Comparison of ENCODE assay signal across 34 mouse cellular contexts in the genomic region with DNA sequence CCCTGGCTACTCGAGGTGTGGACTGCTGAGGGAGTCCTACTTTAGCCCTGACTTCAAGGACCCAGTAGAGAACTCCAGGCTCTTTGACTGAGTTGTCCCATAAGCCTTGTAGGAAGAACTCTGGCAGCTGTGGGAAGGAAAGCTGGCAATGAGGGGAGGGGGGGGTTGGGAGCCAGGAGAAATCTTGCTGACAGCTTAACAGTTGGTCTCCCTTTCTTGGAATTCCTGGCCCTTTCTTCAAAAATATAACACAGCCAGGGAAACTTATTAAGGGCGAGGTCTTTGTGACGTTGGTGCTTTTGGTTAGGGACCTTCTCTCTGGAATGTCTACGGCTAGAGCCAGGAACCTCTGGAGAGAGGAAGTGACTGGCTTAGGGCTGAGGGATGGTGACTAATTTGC. TPM values are rescaled to one million over a fixed set of nuclear protein-coding genes. Genes with fewer than 3 reads are reported as not detected.
DNase-seq lines count a peak whose midpoint lies in the region; ATAC-seq and TF ChIP-seq lines count a peak whose summit lies in the region.
"Had no signal": no experiment of that assay in that cellular context is flagged by ENCODE, and none has a peak within 500 bp of the region (broad histone marks: within the 10 kb centered on the region; RNA-seq: fewer than 3 reads in every experiment).

No protein-coding gene starts in this region.

- H3K27ac ChIP-seq in lung, embryonic 14.5 days (ENCODE audit: low read depth): no peak overlapping the region
- H3K27ac ChIP-seq in embryonic facial prominence, embryonic 14.5 days (replicated peaks; ENCODE audit: low read depth, low read length): 0 out of 2 replicates have a peak overlapping the region, but pooled peaks have one; percentile 15
- peak overlapping the region; percentile 68 for H3K27ac ChIP-seq in limb, embryonic 11.5 days (replicated peaks; ENCODE audit: low read depth, low read length)
- no peak overlapping the region for H3K27ac ChIP-seq in midbrain, postnatal 0 days (ENCODE audit: low read depth, low read length)
- H3K27ac ChIP-seq in intestine, postnatal 0 days (ENCODE audit: low read depth, low read length): no peak overlapping the region
- H3K27ac ChIP-seq: forebrain, embryonic 10.5 days; forebrain, embryonic 15.5 days; gastrocnemius, adult 2 months; heart, adult 2 months; hindbrain, embryonic 13.5 days; kidney, embryonic 15.5 days; liver, embryonic 13.5 days; macrophage; midbrain, embryonic 15.5 days had no signal

- H3K4me3 ChIP-seq in lung, embryonic 14.5 days (ENCODE audit: low read depth, low read length): no peak overlapping the region
- no peak overlapping the region for H3K4me3 ChIP-seq in embryonic facial prominence, embryonic 14.5 days (ENCODE audit: low read depth, low read length)
- H3K4me3 ChIP-seq in limb, embryonic 11.5 days (ENCODE audit: low read depth, low read length): no peak overlapping the region
- H3K4me3 ChIP-seq in midbrain, postnatal 0 days (ENCODE audit: low read depth, low read length): no peak overlapping the region
- no peak overlapping the region for H3K4me3 ChIP-seq in intestine, postnatal 0 days (ENCODE audit: low read depth, low read length)
- H3K4me3 ChIP-seq: forebrain, embryonic 10.5 days; forebrain, embryonic 15.5 days; gastrocnemius, adult 2 months; heart, adult 2 months; heart, embryonic 12.5 days; hindbrain, embryonic 13.5 days; kidney, embryonic 15.5 days; liver, embryonic 13.5 days; midbrain, embryonic 15.5 days had no signal

- H3K9me3 ChIP-seq in lung, embryonic 14.5 days (ENCODE audit: low read depth, low read length): no peaks in the 10 kb centered on the region
- no peaks in the 10 kb centered on the region for H3K9me3 ChIP-seq in embryonic facial prominence, embryonic 14.5 days (ENCODE audit: control insufficient read depth, low read length)
- H3K9me3 ChIP-seq in limb, embryonic 11.5 days (ENCODE audit: control insufficient read depth, low read length): no peaks in the 10 kb centered on the region
- H3K9me3 ChIP-seq in midbrain, postnatal 0 days (ENCODE audit: low read length): no peaks in the 10 kb centered on the region
- H3K9me3 ChIP-seq in intestine, postnatal 0 days (ENCODE audit: control insufficient read depth): no peaks in the 10 kb centered on the region
- H3K9me3 ChIP-seq: forebrain, embryonic 10.5 days; forebrain, embryonic 15.5 days; hindbrain, embryonic 13.5 days; kidney, embryonic 15.5 days; liver, embryonic 13.5 days; midbrain, embryonic 15.5 days had no signal

- no peak for TF ChIP-seq CTCF in lung, embryonic 14.5 days (IDR thresholded peaks at IDR 0.05; ENCODE audit: low read depth)
- no peak for TF ChIP-seq CTCF in midbrain, postnatal 0 days (IDR thresholded peaks at IDR 0.05)
- TF ChIP-seq CTCF in intestine, postnatal 0 days (IDR thresholded peaks at IDR 0.05; ENCODE audit: low read depth): no peak

- no peak overlapping the region for H3K9ac ChIP-seq in lung, embryonic 14.5 days
- H3K9ac ChIP-seq in embryonic facial prominence, embryonic 14.5 days (ENCODE audit: low read depth, low read length): no peak overlapping the region
- H3K9ac ChIP-seq in limb, embryonic 11.5 days (ENCODE audit: low read length): no peak overlapping the region
- H3K9ac ChIP-seq in midbrain, postnatal 0 days (replicated peaks; ENCODE audit: low read length, poor library complexity, severe bottlenecking): no peak overlapping the region
- H3K9ac ChIP-seq in intestine, postnatal 0 days (ENCODE audit: low read depth, low read length): no peak overlapping the region
- H3K9ac ChIP-seq: forebrain, embryonic 15.5 days; heart, embryonic 12.5 days; hindbrain, embryonic 13.5 days; kidney, embryonic 15.5 days; liver, embryonic 13.5 days; midbrain, embryonic 15.5 days had no signal

- peak; percentile 8 for DNase-seq in lung, embryonic 14.5 days
- DNase-seq in lung, postnatal 25 days (ENCODE audit: low spot score): no peak
- DNase-seq in embryonic facial prominence, embryonic 14.5 days (ENCODE audit: low spot score): no peak
- no peak for DNase-seq in limb, embryonic 11.5 days (ENCODE audit: low spot score)
- DNase-seq in midbrain, postnatal 0 days (ENCODE audit: low spot score): no peak
- no peak for DNase-seq in gastrocnemius, postnatal 4 days (ENCODE audit: low spot score in 2 of 2)
- DNase-seq: adrenal gland, postnatal 10 days; cerebellum, adult 8-10 months; embryo, embryonic 11 days; gastrocnemius, adult 2 months; gastrocnemius, postnatal 36 days; heart, adult 2 months; heart, postnatal 4 days; kidney, postnatal 4 days; layer of hippocampus, postnatal 36 days; left cerebral cortex, postnatal 4 days; liver, embryonic 13.5 days; lung, adult 2 months; right cerebral cortex, postnatal 25 days; spleen, adult 18-20 months; thymus, postnatal 25 days had no signal

- ATAC-seq in lung, embryonic 14.5 days (ENCODE audit: insufficient read depth): no peak
- ATAC-seq in embryonic facial prominence, embryonic 14.5 days (ENCODE audit: low read depth): no peak
- no peak for ATAC-seq in limb, embryonic 11.5 days (ENCODE audit: insufficient number of reproducible peaks, low FRiP score, low TSS enrichment, low read depth)
- no peak for ATAC-seq in midbrain, postnatal 0 days (ENCODE audit: low FRiP score)
- no peak for ATAC-seq in intestine, postnatal 0 days
- ATAC-seq: forebrain, embryonic 15.5 days; intestine, embryonic 16.5 days; midbrain, embryonic 15.5 days had no signal

- H3K4me1 ChIP-seq in lung, embryonic 14.5 days (ENCODE audit: insufficient read depth): no peaks in the 10 kb centered on the region
- H3K4me1 ChIP-seq in embryonic facial prominence, embryonic 14.5 days (ENCODE audit: control insufficient read depth, insufficient read depth, low read length): peaks cover 7% of the 10 kb centered on the region; the same call in 1 of the 2 replicates
- H3K4me1 ChIP-seq in limb, embryonic 11.5 days (ENCODE audit: control insufficient read depth, insufficient read depth, low read length): peaks cover 32% of the 10 kb centered on the region
- H3K4me1 ChIP-seq in midbrain, postnatal 0 days (ENCODE audit: insufficient read depth, low read length): peaks cover 2% of the 10 kb centered on the region; the same call in 1 of the 2 replicates
- no peaks in the 10 kb centered on the region for H3K4me1 ChIP-seq in intestine, postnatal 0 days (replicated peaks; ENCODE audit: control insufficient read depth, insufficient read depth, low read length)
- H3K4me1 ChIP-seq: liver, embryonic 13.5 days; midbrain, embryonic 15.5 days had no signal

- 41% methylated on average over 4 of the region's 4 CpGs for WGBS in lung, embryonic 14.5 days
- 42% methylated on average over 4 of the region's 4 CpGs for WGBS in embryonic facial prominence, embryonic 14.5 days
- 38% methylated on average over 4 of the region's 4 CpGs for WGBS in limb, embryonic 11.5 days
- WGBS in midbrain, postnatal 0 days: 66% methylated on average over 4 of the region's 4 CpGs
- 70% methylated on average over 4 of the region's 4 CpGs for WGBS in intestine, postnatal 0 days

- no peak overlapping the region for H3K4me2 ChIP-seq in lung, embryonic 14.5 days
- H3K4me2 ChIP-seq in embryonic facial prominence, embryonic 14.5 days (ENCODE audit: low read depth, low read length): no peak overlapping the region
- H3K4me2 ChIP-seq in limb, embryonic 11.5 days (ENCODE audit: low read depth, severe bottlenecking): no peak overlapping the region; the same call in 1 of the 2 replicates
- no peak overlapping the region for H3K4me2 ChIP-seq in midbrain, postnatal 0 days (ENCODE audit: low read depth, low read length, poor library complexity, severe bottlenecking)
- no peak overlapping the region for H3K4me2 ChIP-seq in intestine, postnatal 0 days (replicated peaks; ENCODE audit: low read depth)
- H3K4me2 ChIP-seq: forebrain, embryonic 15.5 days; heart, embryonic 12.5 days; hindbrain, embryonic 13.5 days; kidney, embryonic 15.5 days; liver, embryonic 13.5 days; midbrain, embryonic 15.5 days had no signal

- no peaks in the 10 kb centered on the region for H3K36me3 ChIP-seq in lung, embryonic 14.5 days (ENCODE audit: insufficient read depth)
- no peaks in the 10 kb centered on the region for H3K36me3 ChIP-seq in embryonic facial prominence, embryonic 14.5 days (ENCODE audit: control insufficient read depth, insufficient read depth, low read length)
- no peaks in the 10 kb centered on the region for H3K36me3 ChIP-seq in limb, embryonic 11.5 days (ENCODE audit: control insufficient read depth, insufficient read depth, low read length)
- H3K36me3 ChIP-seq in midbrain, postnatal 0 days (ENCODE audit: insufficient read depth, low read length): no peaks in the 10 kb centered on the region
- no peaks in the 10 kb centered on the region for H3K36me3 ChIP-seq in intestine, postnatal 0 days (ENCODE audit: control insufficient read depth, insufficient read depth)
- H3K36me3 ChIP-seq: forebrain, embryonic 10.5 days; forebrain, embryonic 15.5 days; G1E; heart, embryonic 12.5 days; hindbrain, embryonic 13.5 days; kidney, embryonic 15.5 days; liver, embryonic 13.5 days; midbrain, embryonic 15.5 days had no signal

- H3K27me3 ChIP-seq in lung, embryonic 14.5 days (ENCODE audit: insufficient read depth, low read length): no peaks in the 10 kb centered on the region
- no peaks in the 10 kb centered on the region for H3K27me3 ChIP-seq in embryonic facial prominence, embryonic 14.5 days (replicated peaks; ENCODE audit: control insufficient read depth, insufficient read depth, low read length)
- no peaks in the 10 kb centered on the region for H3K27me3 ChIP-seq in limb, embryonic 11.5 days (ENCODE audit: control insufficient read depth, insufficient read depth, low read length)
- no peaks in the 10 kb centered on the region for H3K27me3 ChIP-seq in midbrain, postnatal 0 days (ENCODE audit: insufficient read depth, low read length)
- H3K27me3 ChIP-seq in intestine, postnatal 0 days (replicated peaks; ENCODE audit: control insufficient read depth, insufficient read depth, low read length): no peaks in the 10 kb centered on the region
- H3K27me3 ChIP-seq: forebrain, embryonic 15.5 days; liver, embryonic 13.5 days; midbrain, embryonic 15.5 days had no signal

RNA-seq across cellular contexts. Expression of a gene that starts 8.1 kb away (rescaled TPM):
- polyA plus RNA-seq in lung, embryonic 14.5 days (2014; fragmentation: Nextera tagmentation; extraction: Ambion mirVana): 9.0 and 9.8 TPM in 2 replicates
- 126 and 202 TPM in 2 replicates for polyA plus RNA-seq in embryonic facial prominence, embryonic 14.5 days (2014; fragmentation: Nextera tagmentation; extraction: Ambion mirVana)
- 145 and 157 TPM in 2 replicates for polyA plus RNA-seq in limb, embryonic 11.5 days (2014; fragmentation: Nextera tagmentation; extraction: Ambion mirVana)
- total RNA-seq in midbrain, postnatal 0 days (2014; rRNA removed): 31.5 and 34.1 TPM in 2 replicates
- polyA plus RNA-seq in midbrain, postnatal 0 days (2015; fragmentation: Nextera tagmentation; extraction: Ambion mirVana): 32.7 and 37.0 TPM in 2 replicates
- total RNA-seq in gastrocnemius, postnatal 4 days (2021): 1 to 10 TPM; 5.3 to 5.6 TPM
- 19.3 and 19.4 TPM in 2 replicates for polyA plus RNA-seq in intestine, postnatal 0 days (2015; fragmentation: Nextera tagmentation; extraction: Ambion mirVana)
- total RNA-seq: G1E; neutrophil, adult 5-6 weeks had no signal
- polyA plus RNA-seq: G1E had no signal

RNA-seq across cellular contexts. Expression of a gene that starts 52.5 kb away (rescaled TPM):
- not detected in 2 replicates for polyA plus RNA-seq in lung, embryonic 14.5 days (2014; fragmentation: Nextera tagmentation; extraction: Ambion mirVana)
- polyA plus RNA-seq in embryonic facial prominence, embryonic 14.5 days (2014; fragmentation: Nextera tagmentation; extraction: Ambion mirVana): 1.7 and 2.2 TPM in 2 replicates
- polyA plus RNA-seq in limb, embryonic 11.5 days (2014; fragmentation: Nextera tagmentation; extraction: Ambion mirVana): not detected in 2 replicates
- total RNA-seq in midbrain, postnatal 0 days (2014; rRNA removed): not detected in 2 replicates
- polyA plus RNA-seq in midbrain, postnatal 0 days (2015; fragmentation: Nextera tagmentation; extraction: Ambion mirVana): not detected in 2 replicates
- total RNA-seq in gastrocnemius, postnatal 4 days (2021): not detected
- not detected in 2 replicates for polyA plus RNA-seq in intestine, postnatal 0 days (2015; fragmentation: Nextera tagmentation; extraction: Ambion mirVana)
- total RNA-seq: adrenal gland, postnatal 10 days; gastrocnemius, adult 2 months; gastrocnemius, postnatal 36 days; heart, adult 2 months; heart, postnatal 4 days; left cerebral cortex, postnatal 4 days; neutrophil, adult 5-6 weeks had no signal
- polyA plus RNA-seq: G1E; heart, adult 2 months; heart, embryonic 12.5 days; heart, postnatal 0 days; intestine, embryonic 16.5 days; kidney, embryonic 15.5 days; liver, embryonic 13.5 days; lung, adult 2 months; macrophage; stomach, embryonic 16.5 days had no signal

Comparison
In these comparisons a context has a peak if more than half of its experiments do, and no peak if none do; other contexts are left out.
1. H3K27ac ChIP-seq: peak in embryonic facial prominence, embryonic 14.5 days (single experiment) and limb, embryonic 11.5 days (single experiment); none in lung, embryonic 14.5 days (single experiment), midbrain, postnatal 0 days (single experiment) and intestine, postnatal 0 days (single experiment).